Mouse (Mus musculus) bone marrow macrophage, adult 2 months (primary cell): ENCODE measurements around the gene Kif27.

ENCODE experiments used
- CTCF ChIP-seq: IDR thresholded peaks from 2 replicates; pipeline ENCODE4 v1.5.1; 2012; ENCODE audit warnings: low read depth, mild to moderate bottlenecking, low read length, moderate library complexity
- POLR2A ChIP-seq: IDR thresholded peaks from 2 replicates; pipeline ENCODE4 v1.6.1; 2012; ENCODE audit warnings: mild to moderate bottlenecking, low read depth, low read length, borderline replicate concordance

DNA sequence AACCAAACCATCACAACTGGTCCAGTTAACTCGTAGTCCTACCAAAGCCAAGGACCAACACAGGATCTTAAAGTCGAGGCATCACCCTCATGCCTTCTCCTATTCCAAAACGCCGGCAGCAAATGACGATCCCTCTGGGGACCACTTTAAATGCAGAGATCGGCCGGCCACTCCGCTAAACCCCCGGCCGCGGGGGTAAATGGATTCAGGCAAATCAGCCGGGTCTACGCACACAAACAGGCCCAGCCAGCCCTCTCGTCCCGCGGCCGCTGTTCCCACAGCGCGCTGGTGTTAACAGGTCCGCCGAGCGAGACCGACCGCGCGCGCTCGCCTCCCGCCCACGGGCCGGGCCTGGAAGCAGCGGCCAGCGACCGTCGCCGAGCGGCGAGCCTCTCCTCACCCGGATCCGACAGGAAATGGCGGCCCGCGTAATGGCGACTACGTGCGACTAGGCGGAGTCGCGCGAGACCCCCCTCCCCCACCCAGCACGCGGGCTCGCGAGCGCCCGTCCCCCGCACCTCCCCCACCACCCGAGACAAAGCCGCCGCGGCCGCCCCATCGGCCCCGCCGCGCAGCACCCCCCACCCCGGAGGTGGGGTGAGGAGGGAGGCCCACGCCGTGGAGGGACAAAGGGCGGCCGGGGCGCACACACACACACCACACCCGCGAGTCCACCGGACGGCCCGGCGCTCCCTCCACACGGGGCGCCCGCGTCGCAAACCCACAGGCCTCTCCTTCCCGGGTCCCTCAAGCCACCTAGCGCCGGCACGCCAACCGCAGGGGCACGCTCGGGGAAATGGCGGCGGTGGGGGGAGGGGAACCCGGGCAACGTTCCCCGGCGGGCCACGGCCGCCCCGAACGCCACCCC is 42.4 kb upstream of the Kif27 start:
- TF ChIP-seq POLR2A, result no peak
- TF ChIP-seq CTCF, result no peak
